8 mouse cellular contexts compared by ENCODE assay signal in the genomic region with DNA sequence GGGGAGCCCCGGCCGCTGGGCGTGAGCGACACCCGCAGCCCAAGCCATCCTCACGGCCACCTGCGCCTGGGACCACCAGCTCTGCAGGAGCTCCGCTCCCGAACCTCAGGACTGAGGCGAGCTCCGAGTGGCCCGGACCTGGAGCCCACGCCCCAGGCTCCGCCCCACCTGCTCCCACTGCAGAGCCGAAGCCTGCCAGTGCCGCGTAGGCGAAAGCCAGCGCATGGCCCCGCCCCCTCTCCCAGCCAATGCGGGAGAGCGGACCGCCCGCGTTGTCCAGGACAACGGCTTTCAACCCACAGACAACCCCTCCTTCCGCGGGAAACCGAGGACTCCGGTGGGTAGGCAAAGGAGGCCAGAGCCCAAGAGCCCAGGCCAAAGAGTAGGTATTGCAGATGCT. TPM values are rescaled to one million over a fixed set of nuclear protein-coding genes. Genes with fewer than 3 reads are reported as not detected.
A peak's percentile ranks its signal among the peaks of the same experiment; 100 is the strongest.
DNase-seq lines count a peak whose midpoint lies in the region; ATAC-seq lines count a peak whose summit lies in the region.

No protein-coding gene starts in this region.

- ATAC-seq in activated CD4-positive, CD25-positive, alpha-beta regulatory T cell, adult 4 months: peak; percentile 83
- peak; percentile 73 for ATAC-seq in common myeloid progenitor, adult 5-6 weeks (replicated peaks; ENCODE audit: low read depth, poor library complexity, severe bottlenecking)
- peak; percentile 85 for ATAC-seq in inflammation-experienced regulatory T-cells, adult 6 months
- ATAC-seq in megakaryocyte progenitor cell, adult 5-6 weeks (replicated peaks; ENCODE audit: poor library complexity): peak; percentile 83

- intact Hi-C loops in gastrocnemius, postnatal 14 days (cut with DNase I; ENCODE audit: low total_unique reads): no loop called here

- DNase-seq in gastrocnemius, postnatal 14 days: peak; percentile 94
- DNase-seq in left cerebral cortex, adult 9 months (ENCODE audit: low spot score in 2 of 2): peak; percentile 91 to 92
- peak; percentile 97 for DNase-seq in right cerebral cortex, postnatal 10 days (ENCODE audit: low spot score in 2 of 2)
- DNase-seq in urinary bladder, postnatal 14 days (ENCODE audit: low spot score): peak; percentile 95

RNA-seq across cellular contexts. Expression of a gene that starts 2.8 kb away (rescaled TPM):
- polyA plus RNA-seq in activated CD4-positive, CD25-positive, alpha-beta regulatory T cell, adult 4 months (2017; shearing (Covaris generic)): 10 to 100 TPM; 19.7 to 24.1 TPM
- 14.8 and 16.5 TPM in 2 replicates for total RNA-seq in common myeloid progenitor, adult 5-6 weeks (2017)
- 10 to 100 TPM; 20.6 to 28.7 TPM for total RNA-seq in gastrocnemius, postnatal 14 days (2021)
- polyA plus RNA-seq in inflammation-experienced regulatory T-cells, adult 6 months (2017; shearing (Covaris generic)): 10 to 100 TPM; 21.8 to 24.1 (median 22.9) TPM
- 7.3 and 8.6 TPM in 2 replicates for total RNA-seq in megakaryocyte progenitor cell, adult 5-6 weeks (2015)
- 25.7 and 28.5 TPM in 2 replicates for total RNA-seq in megakaryocyte progenitor cell, adult 5-6 weeks (2017)

RNA-seq across cellular contexts. Expression of a gene that starts 38.1 kb away (rescaled TPM):
- 10 to 100 TPM; 51.0 to 72.3 TPM for polyA plus RNA-seq in activated CD4-positive, CD25-positive, alpha-beta regulatory T cell, adult 4 months (2017; shearing (Covaris generic))
- 73.2 and 87.5 TPM in 2 replicates for total RNA-seq in common myeloid progenitor, adult 5-6 weeks (2017)
- 10 to 100 TPM; 45.2 to 50.2 TPM for total RNA-seq in gastrocnemius, postnatal 14 days (2021)
- polyA plus RNA-seq in inflammation-experienced regulatory T-cells, adult 6 months (2017; shearing (Covaris generic)): 10 to 100 TPM; 59.6 to 87.0 (median 74.0) TPM
- total RNA-seq in megakaryocyte progenitor cell, adult 5-6 weeks (2015): 145 and 177 TPM in 2 replicates
- 81.7 and 92.1 TPM in 2 replicates for total RNA-seq in megakaryocyte progenitor cell, adult 5-6 weeks (2017)

RNA-seq across cellular contexts. Expression of a gene that starts 47.5 kb away (rescaled TPM):
- 10 to 100 TPM; 20.6 to 29.5 TPM for polyA plus RNA-seq in activated CD4-positive, CD25-positive, alpha-beta regulatory T cell, adult 4 months (2017; shearing (Covaris generic))
- total RNA-seq in common myeloid progenitor, adult 5-6 weeks (2017): 10.4 and 11.6 TPM in 2 replicates
- total RNA-seq in gastrocnemius, postnatal 14 days (2021): 1 to 10 TPM; 2.4 to 8.7 TPM
- 10 to 100 TPM in 2 of 3 experiments, 1 to 10 TPM in 1; 4.6 to 23.5 (median 19.0) TPM for polyA plus RNA-seq in inflammation-experienced regulatory T-cells, adult 6 months (2017; shearing (Covaris generic))
- 39.5 and 43.6 TPM in 2 replicates for total RNA-seq in megakaryocyte progenitor cell, adult 5-6 weeks (2015)
- 12.5 and 15.5 TPM in 2 replicates for total RNA-seq in megakaryocyte progenitor cell, adult 5-6 weeks (2017)

Comparison
In these comparisons a context has a peak if more than half of its experiments do, and no peak if none do; other contexts are left out.
1. Peak in every context shown above with its lines: DNase-seq and ATAC-seq.